Comparison of ENCODE assay signal across 9 mouse cellular contexts in the genomic region with DNA sequence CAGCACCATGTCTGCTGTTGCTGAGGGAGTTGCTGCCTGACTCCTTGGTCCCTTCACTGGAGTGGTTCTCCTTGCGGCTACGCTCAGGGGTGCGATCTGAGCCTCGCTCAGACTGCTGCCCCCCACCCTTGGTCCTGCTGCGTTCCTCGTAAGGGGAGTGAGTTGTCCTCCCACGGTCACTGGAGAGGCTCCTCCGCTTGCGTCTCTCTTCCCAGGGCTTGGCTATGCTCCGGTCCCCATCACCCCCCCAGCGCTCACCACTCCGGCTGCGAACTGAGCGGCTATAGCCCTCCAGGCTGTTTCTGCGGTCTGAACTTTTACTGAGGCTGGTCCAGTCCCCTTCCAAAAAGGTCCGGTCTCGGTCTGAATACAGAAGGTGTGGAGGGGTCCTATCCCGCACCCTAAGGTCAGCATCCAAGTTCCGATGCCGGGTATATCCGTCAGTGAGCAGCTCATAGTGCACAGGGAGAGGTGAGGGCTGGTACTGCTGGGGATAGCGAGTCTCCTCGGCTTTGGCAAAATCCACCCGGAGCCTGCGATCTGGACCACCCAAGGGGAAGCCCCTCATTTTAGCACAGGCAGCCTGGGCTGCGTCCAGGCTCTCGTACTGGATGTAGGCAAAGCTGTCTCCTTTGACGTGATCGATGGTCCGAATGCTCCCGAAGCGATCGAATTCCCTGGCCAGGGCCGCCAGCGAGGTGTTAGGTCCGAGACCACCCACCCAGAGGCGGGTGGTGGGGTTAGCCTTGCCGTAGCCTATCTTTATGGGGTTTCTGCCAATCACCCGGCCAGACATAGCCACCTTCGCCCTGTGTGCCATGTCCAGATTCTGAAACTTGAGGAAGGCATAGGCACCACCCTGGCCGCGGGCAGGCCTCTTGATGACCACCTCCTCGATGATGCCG. TPM values are rescaled to one million over a fixed set of nuclear protein-coding genes. Genes with fewer than 3 reads are reported as not detected.
DNase-seq lines count a peak whose midpoint lies in the region; ATAC-seq and TF ChIP-seq lines count a peak whose summit lies in the region.
"Had no signal": no experiment of that assay in that cellular context is flagged by ENCODE, and none has a peak within 500 bp of the region (broad histone marks: within the 10 kb centered on the region; RNA-seq: fewer than 3 reads in every experiment).

No protein-coding gene starts in this region.

- H3K9me3 ChIP-seq in heart, embryonic 10.5 days, result no peaks in the 10 kb centered on the region
- H3K9me3 ChIP-seq in CH12.LX (replicated peaks; ENCODE audit: low read length), result no peaks in the 10 kb centered on the region
- H3K9me3 ChIP-seq in hindbrain, postnatal 0 days (ENCODE audit: low read length), result no peaks in the 10 kb centered on the region
- H3K9me3 ChIP-seq in midbrain, embryonic 16.5 days (replicated peaks; ENCODE audit: control insufficient read depth, low read length, poor library complexity, severe bottlenecking), result no peaks in the 10 kb centered on the region

- DNase-seq in heart, embryonic 10.5 days (ENCODE audit: low spot score), result peak; percentile 77
- DNase-seq in heart, postnatal 25 days (ENCODE audit: low spot score), result no peak
- no peak for DNase-seq in CH12.LX (ENCODE audit: extremely low read depth)
- peak; percentile 58 for DNase-seq in embryo, embryonic 9.5 days (ENCODE audit: extremely low spot score)
- DNase-seq in hindbrain, postnatal 0 days (ENCODE audit: low spot score), result peak; percentile 33
- DNase-seq in left cerebral cortex, postnatal 10 days (ENCODE audit: extremely low spot score in 1 of 2, low spot score in 2 of 2), result no peak
- DNase-seq in layer of hippocampus, adult 11-12 months (ENCODE audit: low spot score), result no peak

- H3K79me2 ChIP-seq in CH12.LX (replicated peaks; ENCODE audit: control insufficient read depth, extremely low read depth, insufficient read depth, poor library complexity, severe bottlenecking), result peaks cover 47% of the 10 kb centered on the region

- ATAC-seq in hindbrain, postnatal 0 days, result no peak
- no peak for ATAC-seq in midbrain, embryonic 16.5 days

- H3K27me3 ChIP-seq in heart, embryonic 10.5 days (ENCODE audit: insufficient read depth, poor library complexity, severe bottlenecking), result no peaks in the 10 kb centered on the region
- no peaks in the 10 kb centered on the region for H3K27me3 ChIP-seq in CH12.LX (replicated peaks)
- H3K27me3 ChIP-seq in hindbrain, postnatal 0 days (ENCODE audit: insufficient read depth, low read length), result no peaks in the 10 kb centered on the region
- H3K27me3 ChIP-seq in midbrain, embryonic 16.5 days (ENCODE audit: control insufficient read depth, insufficient read depth, low read depth, low read length), result no peaks in the 10 kb centered on the region
- H3K27me3 ChIP-seq: Patski had no signal

- dilution Hi-C loops in CH12.LX (cut with MboI; ENCODE audit: extremely low pct_ligation_motif_present, extremely low pct_unique_long_range_greater_than_20kb, low sequenced_read_pairs), result no loop called here

- no peak for TF ChIP-seq RAD21 in CH12.LX (IDR thresholded peaks at IDR 0.05; ENCODE audit: low read depth, low read length)

- H3K9ac ChIP-seq in CH12.LX (ENCODE audit: insufficient read depth, low read depth), result peak overlapping the region; percentile 95; the same call in 1 of the 2 replicates
- peak overlapping the region; percentile 92 for H3K9ac ChIP-seq in hindbrain, postnatal 0 days (replicated peaks; ENCODE audit: low read length)
- H3K9ac ChIP-seq in midbrain, embryonic 16.5 days (ENCODE audit: low read depth, low read length), result peak overlapping the region; percentile 96

- intact Hi-C loops in heart, postnatal 25 days (cut with DNase I), result loop anchor here (2.0 to 5.0 kb wide), 2 partner anchors 60 to 208 kb away; no protein-coding TSS in a partner anchor
- intact Hi-C loops in left cerebral cortex, postnatal 10 days (cut with DNase I), result loop anchor here (5.0 to 10.0 kb wide), 2 partner anchors 407 to 650 kb away; a partner anchor contains a TSS

- H3K36me3 ChIP-seq in heart, embryonic 10.5 days, result peaks cover 75% of the 10 kb centered on the region
- H3K36me3 ChIP-seq in CH12.LX (replicated peaks in 1 of 2; ENCODE audit: control insufficient read depth in 1 of 2, insufficient read depth in 1 of 2, low read length in 1 of 2), result peaks cover 44 to 70% of the 10 kb centered on the region in 2 experiments
- peaks cover 39% of the 10 kb centered on the region; the same call in 1 of the 2 replicates for H3K36me3 ChIP-seq in hindbrain, postnatal 0 days (ENCODE audit: insufficient read depth, low read length)
- H3K36me3 ChIP-seq in midbrain, embryonic 16.5 days (ENCODE audit: control insufficient read depth, insufficient read depth, low read length), result peaks cover 33% of the 10 kb centered on the region

- peaks cover 59% of the 10 kb centered on the region for H3K4me1 ChIP-seq in heart, embryonic 10.5 days
- H3K4me1 ChIP-seq in CH12.LX (ENCODE audit: control insufficient read depth in 1 of 2, insufficient read depth in 2 of 2), result peaks cover 23 to 78% of the 10 kb centered on the region in 2 experiments
- peaks cover 19% of the 10 kb centered on the region for H3K4me1 ChIP-seq in hindbrain, postnatal 0 days (ENCODE audit: insufficient read depth, low read length)
- peaks cover 62% of the 10 kb centered on the region for H3K4me1 ChIP-seq in midbrain, embryonic 16.5 days (ENCODE audit: control insufficient read depth, insufficient read depth, low read length)

- H3K4me3 ChIP-seq in heart, embryonic 10.5 days, result peak overlapping the region; percentile 92
- H3K4me3 ChIP-seq in CH12.LX (replicated peaks in 1 of 3; ENCODE audit: low read depth in 2 of 3, low read length in 2 of 3, poor library complexity in 1 of 3), result peak overlapping the region; percentile 59 to 84 (median 84)
- peak overlapping the region; percentile 73 for H3K4me3 ChIP-seq in hindbrain, postnatal 0 days (ENCODE audit: low read length)
- peak overlapping the region; percentile 92 for H3K4me3 ChIP-seq in midbrain, embryonic 16.5 days (ENCODE audit: low read depth, low read length)

- peak overlapping the region; percentile 98 for H3K27ac ChIP-seq in heart, embryonic 10.5 days
- H3K27ac ChIP-seq in CH12.LX (ENCODE audit: insufficient read depth, low read depth), result no peak overlapping the region
- peak overlapping the region; percentile 91; the same call in 1 of the 2 replicates for H3K27ac ChIP-seq in hindbrain, postnatal 0 days
- peak overlapping the region; percentile 93; the same call in 1 of the 2 replicates for H3K27ac ChIP-seq in midbrain, embryonic 16.5 days (ENCODE audit: low read length)

- TF ChIP-seq CTCF in CH12.LX (conservative IDR thresholded peaks at IDR 0.05 in 1 of 2, IDR thresholded peaks at IDR 0.05 in 1 of 2; ENCODE audit: low read depth in 2 of 2, low read length in 2 of 2), result no peak
- no peak for TF ChIP-seq CTCF in hindbrain, postnatal 0 days (IDR thresholded peaks at IDR 0.05; ENCODE audit: low read depth)

- peak overlapping the region; percentile 18 for H3K4me2 ChIP-seq in CH12.LX (ENCODE audit: insufficient read depth, low read depth, poor library complexity, severe bottlenecking)
- peak overlapping the region; percentile 93 for H3K4me2 ChIP-seq in hindbrain, postnatal 0 days (ENCODE audit: low read depth, low read length)
- peak overlapping the region; percentile 99 for H3K4me2 ChIP-seq in midbrain, embryonic 16.5 days (ENCODE audit: low read length)

- WGBS in heart, embryonic 10.5 days, result 22% methylated on average over 44 of the region's 44 CpGs
- 12% methylated on average over 44 of the region's 44 CpGs for WGBS in hindbrain, postnatal 0 days
- 18% methylated on average over 44 of the region's 44 CpGs for WGBS in midbrain, embryonic 16.5 days

- no peak for TF ChIP-seq POLR2A in CH12.LX (IDR thresholded peaks at IDR 0.05; ENCODE audit: low read depth, low read length)

- TF ChIP-seq EP300 in CH12.LX (IDR thresholded peaks at IDR 0.05; ENCODE audit: low read length), result no peak

- in situ Hi-C loops in CH12.LX (cut with MboI; ENCODE audit: low pct_ligation_motif_present, low pct_unique_long_range_greater_than_20kb, low sequenced_read_pairs), result no loop called here

TF ChIP-seq in CH12.LX, 34 proteins besides CTCF, POLR2A, EP300 and RAD21:
- TF ChIP-seq TBP (conservative IDR thresholded peaks at IDR 0.05; ENCODE audit: low read depth, low read length) (no peak), ZC3H11A (IDR thresholded peaks at IDR 0.05; ENCODE audit: low read depth, low read length) (no peak), NELFE (IDR thresholded peaks at IDR 0.05; ENCODE audit: low read depth, low read length) (no peak), TCF12 (IDR thresholded peaks at IDR 0.05; ENCODE audit: low read depth, low read length) (no peak), MAX (IDR thresholded peaks at IDR 0.05; ENCODE audit: low read length) (no peak), JUN (IDR thresholded peaks at IDR 0.05; ENCODE audit: insufficient read depth, low read depth, low read length) (no peak), RCOR1 (conservative IDR thresholded peaks at IDR 0.05; ENCODE audit: low read depth, low read length) (no peak), CHD2 (IDR thresholded peaks at IDR 0.05; ENCODE audit: low read length) (no peak)

RNA-seq across cellular contexts. Expression of a gene that starts 2.0 kb away (rescaled TPM):
- polyA plus RNA-seq in heart, embryonic 10.5 days (2016; fragmentation: Nextera tagmentation; extraction: Ambion mirVana), result 6.1 and 10.8 TPM in 2 replicates
- 10 to 100 TPM; 12.3 to 15.2 TPM for total RNA-seq in heart, postnatal 25 days (2021)
- 17.4 and 26.4 TPM in 2 replicates for total RNA-seq in CH12.LX (2012; rRNA removed)
- 10.9 and 11.4 TPM in 2 replicates for total RNA-seq in CH12.LX (2014; rRNA removed)
- 15.6 and 19.5 TPM in 2 replicates for polyA plus RNA-seq in CH12.LX (2012; ENCODE audit: insufficient read length, low read depth)
- total RNA-seq in hindbrain, postnatal 0 days (2014; rRNA removed), result 74.0 and 86.2 TPM in 2 replicates
- 9.3 and 10.1 TPM in 2 replicates for polyA plus RNA-seq in hindbrain, postnatal 0 days (2015; fragmentation: Nextera tagmentation; extraction: Ambion mirVana)
- 11.6 and 12.6 TPM in 2 replicates for polyA plus RNA-seq in midbrain, embryonic 16.5 days (2015; fragmentation: Nextera tagmentation; extraction: Ambion mirVana)
- total RNA-seq in left cerebral cortex, postnatal 10 days (2021), result 10 to 100 TPM; 59.9 to 61.0 TPM

RNA-seq across cellular contexts. Expression of a gene that starts 6.5 kb away (rescaled TPM):
- 296 and 411 TPM in 2 replicates for polyA plus RNA-seq in heart, embryonic 10.5 days (2016; fragmentation: Nextera tagmentation; extraction: Ambion mirVana)
- 100 to 1,000 TPM; 169 to 207 TPM for total RNA-seq in heart, postnatal 25 days (2021)
- total RNA-seq in CH12.LX (2012; rRNA removed), result 181 and 385 TPM in 2 replicates
- total RNA-seq in CH12.LX (2014; rRNA removed), result 292 and 325 TPM in 2 replicates
- polyA plus RNA-seq in CH12.LX (2012; ENCODE audit: insufficient read length, low read depth), result 330 and 358 TPM in 2 replicates
- total RNA-seq in hindbrain, postnatal 0 days (2014; rRNA removed), result 29.4 and 29.7 TPM in 2 replicates
- 119 and 122 TPM in 2 replicates for polyA plus RNA-seq in hindbrain, postnatal 0 days (2015; fragmentation: Nextera tagmentation; extraction: Ambion mirVana)
- 180 and 183 TPM in 2 replicates for polyA plus RNA-seq in midbrain, embryonic 16.5 days (2015; fragmentation: Nextera tagmentation; extraction: Ambion mirVana)
- total RNA-seq in left cerebral cortex, postnatal 10 days (2021), result 100 to 1,000 TPM; 115 to 125 TPM

Comparison
In these comparisons a context has a peak if more than half of its experiments do, and no peak if none do; other contexts are left out.
1. DNase-seq: peak in heart, embryonic 10.5 days (single experiment), embryo, embryonic 9.5 days (single experiment) and hindbrain, postnatal 0 days (single experiment); none in heart, postnatal 25 days (single experiment), CH12.LX (single experiment), left cerebral cortex, postnatal 10 days (0 of 2) and layer of hippocampus, adult 11-12 months (single experiment).
2. H3K4me2 ChIP-seq: peak in every context shown above with its lines; median percentile 99 in midbrain, embryonic 16.5 days; 93 in hindbrain, postnatal 0 days; 18 in CH12.LX.
3. Peak in every context shown above with its lines, with median percentiles within 50 percentile points of each other: H3K4me3 ChIP-seq and H3K9ac ChIP-seq.